Mouse (Mus musculus): ENCODE measurements around the gene Camta2.

- no peak for TF ChIP-seq CTCF (IDR thresholded peaks at IDR 0.05; ENCODE audit: low read depth, low read length)
- TF ChIP-seq POLR2A (IDR thresholded peaks at IDR 0.05; ENCODE audit: extremely low read depth, insufficient read depth, low read length), result no peak
Observed at GRCm38 (mm10) chr11:70638714-70639278, 49.1 kb downstream of the Camta2 start, which contains the start of gene Gp1ba.
